Mouse (Mus musculus) heart, adult 8-10 months (tissue): ENCODE data around the gene Uts2r. TPM values are rescaled to one million over a fixed set of nuclear protein-coding genes. Genes with fewer than 3 reads are reported as not detected.

Source experiments
- DNase-seq: peaks from one replicate; pipeline ENCODE4 v3.0.0; 2022; ENCODE audit warnings: low spot score
- total RNA-seq, 4 experiments: library from RNA; stranded (reverse); gene quantifications; 2 replicates each; pipeline ENCODE4 v1.2.4; 2022

Uts2r gene
- total RNA-seq, 4 experiments from 2014 or later = 0.35 to 0.83 (median 0.55) TPM

GRCm38 (mm10) chr11:121160636-121161346 lies 720 bp downstream of the Uts2r start:
- DNase-seq = no peak

- no peak for DNase-seq
Measured at GRCm38 (mm10) chr11:121163751-121164150, 3.7 kb downstream of the Uts2r start.

- DNase-seq = no peak
Measured at GRCm38 (mm10) chr11:121173203-121173602, 13.1 kb downstream of the Uts2r start.

GRCm38 (mm10) chr11:121174234-121174633 lies 14.2 kb downstream of the Uts2r start:
- DNase-seq = no peak

GRCm38 (mm10) chr11:121176285-121177270 lies 16.5 kb downstream of the Uts2r start:
- peak; percentile 24 for DNase-seq

- peak; percentile 27 for DNase-seq
Measured at GRCm38 (mm10) chr11:121189681-121190080, 29.6 kb downstream of the Uts2r start.

- no peak for DNase-seq
Measured at GRCm38 (mm10) chr11:121192742-121193141, 32.7 kb downstream of the Uts2r start.

GRCm38 (mm10) chr11:121193415-121193814 lies 33.3 kb downstream of the Uts2r start:
- DNase-seq = no peak

- no peak for DNase-seq
Measured at GRCm38 (mm10) chr11:121198622-121199021, 38.6 kb downstream of the Uts2r start.

- DNase-seq = no peak
Measured at GRCm38 (mm10) chr11:121199851-121200250, 39.8 kb downstream of the Uts2r start.

- DNase-seq = no peak
Measured at GRCm38 (mm10) chr11:121200781-121201180, 40.7 kb downstream of the Uts2r start.

- no peak for DNase-seq
Measured at GRCm38 (mm10) chr11:121201436-121202198, 41.5 kb downstream of the Uts2r start.

GRCm38 (mm10) chr11:121203859-121204160 lies 43.7 kb downstream of the Uts2r start:
- DNase-seq = no peak

- peak; percentile 90 for DNase-seq
Measured at GRCm38 (mm10) chr11:121204161-121205006, 44.3 kb downstream of the Uts2r start, which contains the start of the genes Hexdc and Ogfod3. Hexdc (plus strand) TSS chr11:121204433. Ogfod3 (minus strand) TSS chr11:121204711.

Other genes with a start within 250 kb of the Uts2r start
- 1 to 10 TPM in 2 of 4 experiments, under 1 TPM in 2; 0.72 to 1.7 (median 1.2) TPM for gene Ccdc57, start 227.4 kb upstream of the Uts2r start, total RNA-seq
- gene Slc16a3, start 211.8 kb upstream of the Uts2r start, total RNA-seq = 1 to 10 TPM; 1.0 to 3.7 (median 1.3) TPM
- 10 to 100 TPM; 52.1 to 61.2 (median 56.3) TPM for gene Csnk1d, start 168.9 kb upstream of the Uts2r start, total RNA-seq
- gene Cd7, start 120.9 kb upstream of the Uts2r start, total RNA-seq = under 1 TPM in 2 of 4 experiments, not detected in 2; 0.37 to 0.49 TPM
- not detected for gene Sectm1b, start 96.7 kb upstream of the Uts2r start, total RNA-seq
- not detected for gene Sectm1a, start 79.1 kb upstream of the Uts2r start, total RNA-seq
- not detected for gene Tex19.2, start 41.6 kb upstream of the Uts2r start, total RNA-seq
- not detected for gene Tex19.1, start 14.1 kb upstream of the Uts2r start, total RNA-seq
- gene Hexdc, start 44.2 kb downstream of the Uts2r start, total RNA-seq = 10 to 100 TPM in 1 of 4 experiments, 1 to 10 TPM in 3; 8.3 to 10.3 (median 8.8) TPM
- gene Ogfod3, start 44.4 kb downstream of the Uts2r start, total RNA-seq = 10 to 100 TPM; 14.6 to 18.5 (median 16.0) TPM
- 1 to 10 TPM; 6.7 to 8.1 (median 7.4) TPM for gene Cybc1, start 69.1 kb downstream of the Uts2r start, total RNA-seq
- 100 to 1,000 TPM in 1 of 4 experiments, 10 to 100 TPM in 3; 81.7 to 123 (median 97.8) TPM for gene Narf, start 77.0 kb downstream of the Uts2r start, total RNA-seq
- gene Foxk2, start 99.7 kb downstream of the Uts2r start, total RNA-seq = 10 to 100 TPM; 16.2 to 23.1 (median 18.9) TPM
- 10 to 100 TPM; 32.1 to 35.4 (median 32.7) TPM for gene Wdr45b, start 194.2 kb downstream of the Uts2r start, total RNA-seq
- 1 to 10 TPM; 1.0 to 3.4 (median 2.2) TPM for gene Rab40b, start 228.0 kb downstream of the Uts2r start, total RNA-seq